Mouse (Mus musculus) cerebellum, adult 2 months (tissue): ENCODE results near the gene Zfp526. TPM values are rescaled to one million over a fixed set of nuclear protein-coding genes. Genes with fewer than 3 reads are reported as not detected.

Source experiments
- DNase-seq, 2 experiments: peaks; one replicate each; pipeline ENCODE4 v3.0.0; 2021
- H3K27ac ChIP-seq: fragments of 200-500 bp; 2 replicates; pipeline ENCODE4 v1.5.1; 2012; ENCODE audit warnings: low read length, control low read depth, inconsistent platforms; ENCODE audit not compliant: insufficient read depth
- H3K27me3 ChIP-seq: fragments of 200-500 bp; 2 replicates; pipeline ENCODE4 v1.6.1; 2012; ENCODE audit warnings: inconsistent platforms, mild to moderate bottlenecking, low read length, moderate library complexity; ENCODE audit not compliant: control insufficient read depth, insufficient read depth
- H3K4me1 ChIP-seq: fragments of 200-500 bp; 2 replicates; pipeline ENCODE4 v1.6.1; 2011; ENCODE audit warnings: low read length; ENCODE audit not compliant: control insufficient read depth, insufficient read depth
- H3K4me3 ChIP-seq: fragments of 200-500 bp; replicated peaks from 2 replicates; pipeline ENCODE3; 2011; ENCODE audit warnings: mild to moderate bottlenecking, low read depth, low read length, control low read depth; ENCODE audit not compliant: insufficient read depth
- CTCF ChIP-seq: fragments of 200-500 bp; IDR thresholded peaks from 2 replicates; pipeline ENCODE4 v1.5.1; 2011; ENCODE audit warnings: low read depth, mild to moderate bottlenecking, control low read depth, low read length, moderate library complexity, borderline replicate concordance; ENCODE audit not compliant: insufficient read depth
- POLR2A ChIP-seq: fragments of 200-500 bp; IDR thresholded peaks from 2 replicates; pipeline ENCODE4 v1.6.1; 2011; ENCODE audit warnings: low read length, control low read depth, borderline replicate concordance; ENCODE audit not compliant: insufficient read depth
- WGBS: fragments of 180-500 bp; shearing (Covaris S2); methylation state at CpG from one replicate; pipeline ENCODE4 v1.1.7; 2018; 5-methylcytosine and 5-hydroxymethylcytosine counted together
- polyA plus RNA-seq: library from polyadenylated mRNA; depleted of rRNA; stranded (reverse); fragments of >200 nt; gene quantifications from 2 replicates; pipeline ENCODE4 v1.2.3, GENCODE M21; 2012

Zfp526 gene
- polyA plus RNA-seq, 1 experiment = 9.2 TPM

DNA sequence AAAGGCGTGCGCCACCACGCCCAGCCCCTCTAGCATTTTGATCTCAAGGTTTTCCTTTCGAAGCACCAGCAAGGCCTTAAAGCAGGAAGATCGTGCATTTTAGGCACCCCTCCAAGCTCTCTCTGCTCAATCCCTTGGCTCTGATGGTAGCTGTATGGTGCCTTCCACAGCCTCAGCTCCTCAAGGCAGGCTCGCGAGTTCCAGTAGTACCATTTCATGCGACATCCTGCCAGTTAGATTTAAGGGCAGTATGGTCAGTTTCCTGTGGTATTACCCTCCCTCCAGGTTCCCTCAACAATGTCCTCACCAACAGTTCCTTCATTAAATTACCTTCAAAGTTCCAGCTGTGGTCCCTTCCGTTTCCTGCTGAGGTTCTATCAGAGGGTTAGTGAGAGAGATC lies 25.1 kb upstream of the Zfp526 start:
- no peak for DNase-seq
- TF ChIP-seq POLR2A = no peak
- no peak for TF ChIP-seq CTCF
- H3K27ac ChIP-seq = no peak overlapping the region
- no peaks in the 10 kb centered on the region for H3K27me3 ChIP-seq
- WGBS = 79% methylated on average over 9 of the region's 9 CpGs
- H3K4me1 ChIP-seq = peaks cover 7% of the 10 kb centered on the region; the same call in 1 of the 2 replicates
- H3K4me3 ChIP-seq = no peak overlapping the region

DNA sequence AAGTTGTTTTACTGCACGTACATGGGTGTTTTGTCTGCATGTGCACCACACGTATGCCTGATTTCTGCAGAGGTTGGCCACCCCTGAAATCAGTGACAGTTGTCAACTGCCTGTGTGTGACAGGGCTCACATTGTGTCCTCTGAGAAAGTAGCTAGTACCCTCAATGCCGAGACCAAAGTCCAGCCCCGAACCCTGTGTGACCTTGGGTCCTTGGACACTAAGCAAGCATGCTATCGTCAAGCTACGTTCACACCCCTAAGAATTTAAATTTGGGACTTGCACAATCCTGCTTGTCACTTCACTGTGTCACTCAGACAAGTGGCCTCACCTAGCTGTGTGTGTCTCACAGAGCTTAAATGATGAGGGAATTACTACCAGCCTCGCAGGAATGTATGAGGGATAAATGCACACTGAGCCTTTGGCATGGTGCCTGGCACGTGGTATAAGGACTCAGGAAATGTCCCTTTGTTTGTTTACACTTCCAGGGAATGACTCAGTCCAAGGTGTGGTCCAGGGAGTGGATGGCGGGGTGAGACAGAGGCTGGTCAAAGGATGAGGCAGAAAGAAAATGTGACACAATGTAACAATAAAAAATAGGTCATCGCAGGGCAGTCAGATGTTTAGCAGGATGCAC lies 23.7 kb upstream of the Zfp526 start:
- WGBS = 56% methylated on average over 10 of the region's 10 CpGs
- peaks cover 7% of the 10 kb centered on the region; the same call in 1 of the 2 replicates for H3K4me1 ChIP-seq
- no peak for DNase-seq
- TF ChIP-seq POLR2A (no peak), CTCF (no peak)
- H3K4me3 ChIP-seq = no peak overlapping the region
- H3K27ac ChIP-seq = no peak overlapping the region
- no peaks in the 10 kb centered on the region for H3K27me3 ChIP-seq

DNA sequence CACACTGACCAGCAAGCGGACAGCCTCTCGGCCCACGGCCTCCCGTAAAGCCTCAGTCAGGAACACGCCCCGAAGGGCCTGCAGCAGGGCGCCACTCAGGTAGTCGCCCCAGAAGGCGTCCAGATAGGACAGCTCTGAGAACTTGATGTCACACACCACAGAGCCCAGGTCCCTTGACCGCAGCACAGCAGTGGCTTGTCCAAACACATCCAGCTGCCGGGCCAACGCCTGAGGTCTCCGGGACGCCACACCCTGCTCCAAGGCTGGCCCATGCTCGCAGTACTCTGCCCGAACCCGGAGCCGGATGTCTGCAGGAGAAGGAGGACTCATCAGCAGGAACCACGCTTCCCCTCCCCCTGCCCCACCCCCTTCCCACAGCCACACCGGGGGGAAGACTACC lies 17.6 kb upstream of the Zfp526 start:
- Histone ChIP-seq H3K27ac (no peak overlapping the region), H3K4me3 (no peak overlapping the region), H3K27me3 (no peaks in the 10 kb centered on the region), H3K4me1 (no peaks in the 10 kb centered on the region; the same call in 1 of the 2 replicates)
- DNase-seq = no peak
- TF ChIP-seq CTCF = no peak
- TF ChIP-seq POLR2A = no peak
- WGBS = 91% methylated on average over 20 of the region's 20 CpGs

DNA sequence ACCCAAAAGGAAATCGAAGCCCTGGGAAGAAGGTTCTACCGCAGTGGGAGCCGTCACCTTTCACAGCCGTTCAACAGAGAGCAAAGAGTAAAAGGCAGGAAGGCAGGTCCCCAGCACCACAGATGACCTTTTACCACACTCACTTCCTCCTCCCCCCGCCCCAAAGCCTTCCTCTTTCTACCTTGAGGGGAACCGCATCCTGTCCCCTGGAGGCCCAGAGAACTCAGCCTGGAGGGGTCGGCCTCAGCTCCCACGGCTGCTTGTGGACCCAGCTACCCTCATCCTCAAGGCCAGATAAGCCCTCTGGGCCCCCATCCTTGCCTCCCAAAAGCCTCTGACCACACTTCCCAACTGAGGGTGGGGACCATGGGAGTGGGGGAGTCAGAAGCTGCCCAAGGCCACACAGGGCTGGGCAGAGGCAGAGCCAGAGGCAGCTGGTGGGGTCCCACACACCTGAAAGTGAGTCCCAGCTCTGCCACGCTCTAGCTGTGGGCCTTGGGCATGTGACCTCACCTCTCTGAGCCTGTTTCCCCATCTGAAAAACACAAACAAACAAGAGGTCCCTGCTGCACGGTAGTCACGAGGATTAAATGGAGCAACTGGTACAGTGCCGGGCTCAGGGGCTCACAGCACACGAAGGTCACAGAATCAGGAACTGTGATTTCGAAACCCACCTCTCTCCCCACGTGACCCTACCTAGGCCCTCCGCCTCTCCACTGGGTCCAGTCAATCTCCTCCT lies 15.7 kb upstream of the Zfp526 start:
- TF ChIP-seq POLR2A = no peak
- no peak for TF ChIP-seq CTCF
- Histone ChIP-seq H3K27ac (no peak overlapping the region), H3K4me3 (no peak overlapping the region), H3K4me1 (no peaks in the 10 kb centered on the region; the same call in 1 of the 2 replicates), H3K27me3 (no peaks in the 10 kb centered on the region)
- WGBS = 86% methylated on average over 16 of the region's 16 CpGs
- no peak for DNase-seq

DNA sequence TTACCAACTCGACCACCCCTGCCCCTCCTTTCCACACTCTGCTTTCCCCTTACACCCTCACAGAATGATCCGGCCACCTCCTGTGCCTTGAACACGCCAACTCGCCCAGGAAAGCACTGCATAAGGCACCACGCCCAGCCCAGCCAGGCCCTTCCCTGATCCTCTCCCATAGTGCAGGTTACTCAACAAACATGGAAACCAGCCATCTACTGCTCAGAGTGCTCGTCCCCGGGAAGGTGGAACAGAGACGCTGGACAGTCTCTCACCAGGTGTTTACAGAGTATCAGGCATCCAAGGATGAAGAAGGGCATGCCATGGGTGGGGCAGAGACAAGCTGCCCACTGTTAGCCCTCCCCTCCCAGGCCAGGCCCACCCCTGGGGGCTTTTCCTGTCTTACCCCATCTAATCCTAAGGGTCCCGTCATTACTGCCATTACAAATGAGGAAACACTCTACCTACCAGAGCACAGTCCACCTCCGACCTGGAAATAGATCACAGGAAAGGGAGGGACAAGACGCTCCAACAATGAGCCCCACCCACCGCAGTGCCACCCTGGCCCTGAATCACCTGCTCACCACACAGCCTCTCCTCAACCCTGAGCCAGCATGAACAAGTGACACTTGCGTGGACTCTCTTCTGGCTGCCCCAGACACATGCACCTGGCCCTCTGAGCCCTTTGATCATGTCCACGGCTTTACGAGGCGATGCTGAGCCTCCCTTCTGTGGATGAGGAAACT lies 15.0 kb upstream of the Zfp526 start:
- Histone ChIP-seq H3K27ac (no peak overlapping the region), H3K4me1 (no peaks in the 10 kb centered on the region; the same call in 1 of the 2 replicates), H3K4me3 (no peak overlapping the region), H3K27me3 (no peaks in the 10 kb centered on the region)
- DNase-seq = peak; percentile 59 to 76
- WGBS = 78% methylated on average over 16 of the region's 16 CpGs
- TF ChIP-seq POLR2A (no peak), CTCF (no peak)

DNA sequence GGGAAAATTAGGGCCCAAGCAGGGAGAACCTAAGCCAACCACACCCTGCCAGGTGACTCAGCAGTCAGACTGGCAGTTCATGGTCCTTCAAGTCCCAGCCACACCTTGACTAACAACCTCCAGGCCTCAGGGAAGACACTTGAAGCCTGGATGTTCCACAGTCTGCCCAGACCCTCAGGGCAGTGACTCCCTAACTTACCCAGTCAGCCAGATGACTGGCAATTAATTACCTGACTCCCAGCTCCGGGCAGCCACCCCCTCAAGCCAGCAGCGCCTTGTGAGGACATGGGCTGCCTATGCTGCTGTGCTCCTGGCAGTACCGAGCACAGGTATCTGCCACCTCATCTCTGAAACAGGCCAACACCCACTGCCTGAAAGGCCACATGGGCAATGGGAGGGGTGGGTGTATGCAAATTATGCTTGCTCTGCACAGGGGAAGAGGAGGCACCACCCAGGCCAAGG lies 12.0 kb upstream of the Zfp526 start:
- Histone ChIP-seq H3K27me3 (no peaks in the 10 kb centered on the region), H3K27ac (no peak overlapping the region), H3K4me3 (no peak overlapping the region), H3K4me1 (no peaks in the 10 kb centered on the region; the same call in 1 of the 2 replicates)
- WGBS = 74% methylated on average over 3 of the region's 3 CpGs
- TF ChIP-seq CTCF (no peak), POLR2A (no peak)
- DNase-seq = no peak

DNA sequence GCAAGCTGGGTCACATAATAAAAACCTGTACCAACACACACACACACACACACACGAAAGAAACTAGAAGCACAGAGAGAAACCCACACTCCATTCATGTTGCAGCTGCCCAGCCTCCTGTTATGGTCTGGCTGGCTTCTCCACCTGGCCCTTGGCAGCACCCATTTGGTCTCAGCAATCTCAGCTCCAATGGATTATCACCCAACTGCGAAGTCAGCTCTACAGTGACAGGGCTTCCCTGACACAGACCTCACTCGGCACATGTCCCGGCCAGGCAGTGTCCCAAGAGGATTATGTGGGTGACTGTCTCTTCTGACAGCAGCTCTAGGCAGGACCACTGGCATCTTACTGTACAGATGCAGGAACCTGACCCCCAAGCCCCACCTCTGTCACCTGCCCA lies 10.7 kb upstream of the Zfp526 start:
- 48% methylated on average over 4 of the region's 4 CpGs for WGBS
- Histone ChIP-seq H3K4me1 (no peaks in the 10 kb centered on the region; the same call in 1 of the 2 replicates), H3K4me3 (no peak overlapping the region), H3K27me3 (no peaks in the 10 kb centered on the region), H3K27ac (no peak overlapping the region)
- TF ChIP-seq CTCF = no peak
- no peak for TF ChIP-seq POLR2A
- DNase-seq = no peak
